Mouse (Mus musculus): ENCODE results near the gene Nqo1. TPM values are rescaled to one million over a fixed set of nuclear protein-coding genes. Genes with fewer than 3 reads are reported as not detected.

Gene Nqo1
- 1 to 10 TPM in 1 of 2 experiments, under 1 TPM in 1; 0.77 to 3.9 TPM for polyA plus RNA-seq (2017; shearing (Covaris generic))

DNA sequence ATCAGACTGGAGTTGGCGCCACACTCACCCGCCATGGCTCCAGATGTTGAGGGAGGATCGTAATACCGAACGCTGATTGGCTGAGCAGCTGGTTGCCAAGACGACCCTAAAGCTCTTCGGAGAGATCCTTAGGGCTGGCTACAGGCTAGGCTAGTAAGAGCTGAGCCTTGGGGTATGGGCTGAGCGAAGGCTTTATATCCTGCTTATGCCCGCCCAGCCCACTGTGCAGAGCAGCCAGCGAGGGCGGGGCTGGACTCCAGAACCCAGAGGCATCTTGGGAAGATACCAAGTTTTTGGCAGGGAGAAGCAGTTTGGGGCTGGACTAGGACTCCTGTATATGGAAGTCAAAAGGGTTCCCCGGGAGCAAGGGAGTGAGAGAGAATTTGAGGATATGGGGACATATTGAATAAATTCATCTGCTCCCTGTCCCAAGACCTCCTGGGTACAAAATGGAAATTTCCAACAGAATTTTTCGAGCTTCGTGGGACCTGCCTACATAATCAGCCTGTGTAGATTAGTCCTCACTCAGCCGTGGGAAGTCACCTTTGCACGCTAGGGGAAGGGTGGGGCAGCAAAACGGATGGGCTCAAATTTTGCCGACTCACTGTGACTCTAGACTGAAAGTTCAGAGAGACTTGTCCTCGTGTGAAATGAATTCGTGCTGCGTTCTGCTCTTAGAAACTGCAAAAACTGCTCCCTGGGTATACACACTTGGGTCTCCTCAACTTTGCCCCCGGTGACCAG lies at the start of gene Nqo1:
Gene Nqo1, minus strand, starts transcription at position 169 of the 744 bp plus-strand sequence.

GRCm38 (mm10) chr8:107435962-107436831 lies 33.2 kb upstream of the Nqo1 start, which contains the start of gene Wwp2:
Gene Wwp2 (plus strand): TSS chr8:107436365.

GRCm38 (mm10) chr8:107424597-107425229 lies 21.7 kb upstream of the Nqo1 start, which contains the start of gene Nob1:
Gene Nob1 (minus strand): TSS chr8:107425051.

Other genes with a start within 250 kb of the Nqo1 start
- gene Nfat5, start 109.7 kb downstream of the Nqo1 start, polyA plus RNA-seq (2017; shearing (Covaris generic)): 10 to 100 TPM in 1 of 2 experiments, 1 to 10 TPM in 1; 9.6 to 21.4 TPM
- gene Nob1, start 21.8 kb upstream of the Nqo1 start, polyA plus RNA-seq (2017; shearing (Covaris generic)): 10 to 100 TPM; 51.1 to 67.7 TPM
- gene Wwp2, start 33.2 kb upstream of the Nqo1 start, polyA plus RNA-seq (2017; shearing (Covaris generic)): 100 to 1,000 TPM in 1 of 2 experiments, 10 to 100 TPM in 1; 64.2 to 116 TPM
- gene Psmd7, start 185.3 kb upstream of the Nqo1 start, polyA plus RNA-seq (2017; shearing (Covaris generic)): 100 to 1,000 TPM; 124 to 140 TPM